Mouse (Mus musculus): ENCODE results near the gene Gprin2. TPM values are rescaled to one million over a fixed set of nuclear protein-coding genes. Genes with fewer than 3 reads are reported as not detected.

Gprin2 gene
- polyA plus RNA-seq, 2 experiments = 0.04 to 0.09 TPM

DNA sequence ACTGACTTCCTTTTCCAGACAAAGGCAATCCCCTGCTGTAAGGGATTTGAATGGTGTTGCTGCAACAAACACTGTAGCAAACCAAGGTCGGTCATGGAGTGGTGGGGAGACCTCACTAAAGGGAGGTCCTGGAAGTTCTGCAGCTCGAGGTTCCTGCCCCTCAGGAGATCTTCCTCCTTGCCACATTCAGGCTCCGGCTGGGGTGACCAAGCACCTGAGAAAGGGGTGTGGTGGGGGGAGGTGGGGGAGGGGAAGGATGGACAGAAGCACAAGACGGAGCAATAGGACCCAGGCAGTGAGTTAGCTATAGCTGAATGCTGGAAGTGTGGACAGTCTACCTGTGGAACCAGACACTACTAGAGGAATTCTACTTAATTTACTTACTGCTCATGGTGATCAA lies 32.4 kb upstream of the Gprin2 start:
- DNase-seq (ENCODE audit: low read depth in 3 of 3, low spot score in 3 of 3) (no peak), ATAC-seq (ENCODE audit: insufficient read depth) (no peak)
- no peak overlapping the region for H3K4me3 ChIP-seq (ENCODE audit: insufficient read depth in 1 of 2, low read depth in 2 of 2, low read length in 2 of 2)
- H3K27ac ChIP-seq = no peak overlapping the region
- H3K9me3 ChIP-seq (ENCODE audit: control insufficient read depth, low read length) = no peaks in the 10 kb centered on the region
- TF ChIP-seq EP300 (IDR thresholded peaks at IDR 0.05; ENCODE audit: low read depth) (no peak), CTCF (IDR thresholded peaks at IDR 0.05; ENCODE audit: low read depth) (no peak)
- no peaks in the 10 kb centered on the region for H3K36me3 ChIP-seq (replicated peaks; ENCODE audit: control insufficient read depth, insufficient read depth, low read depth)
- H3K4me1 ChIP-seq (replicated peaks; ENCODE audit: control insufficient read depth in 2 of 2, insufficient read depth in 2 of 2, low read length in 1 of 2) = peaks cover 0 to 3% of the 10 kb centered on the region in 2 experiments; a peak in 1 of 4 replicates
- 47% methylated on average over 4 of the region's 4 CpGs for WGBS (ENCODE audit: insufficient replicate concordance)
- H3K9ac ChIP-seq (replicated peaks) = no peak overlapping the region
- H3K4me2 ChIP-seq (ENCODE audit: low read depth) = no peak overlapping the region
- H3K27me3 ChIP-seq (ENCODE audit: control insufficient read depth, insufficient read depth, low read length) = no peaks in the 10 kb centered on the region

DNA sequence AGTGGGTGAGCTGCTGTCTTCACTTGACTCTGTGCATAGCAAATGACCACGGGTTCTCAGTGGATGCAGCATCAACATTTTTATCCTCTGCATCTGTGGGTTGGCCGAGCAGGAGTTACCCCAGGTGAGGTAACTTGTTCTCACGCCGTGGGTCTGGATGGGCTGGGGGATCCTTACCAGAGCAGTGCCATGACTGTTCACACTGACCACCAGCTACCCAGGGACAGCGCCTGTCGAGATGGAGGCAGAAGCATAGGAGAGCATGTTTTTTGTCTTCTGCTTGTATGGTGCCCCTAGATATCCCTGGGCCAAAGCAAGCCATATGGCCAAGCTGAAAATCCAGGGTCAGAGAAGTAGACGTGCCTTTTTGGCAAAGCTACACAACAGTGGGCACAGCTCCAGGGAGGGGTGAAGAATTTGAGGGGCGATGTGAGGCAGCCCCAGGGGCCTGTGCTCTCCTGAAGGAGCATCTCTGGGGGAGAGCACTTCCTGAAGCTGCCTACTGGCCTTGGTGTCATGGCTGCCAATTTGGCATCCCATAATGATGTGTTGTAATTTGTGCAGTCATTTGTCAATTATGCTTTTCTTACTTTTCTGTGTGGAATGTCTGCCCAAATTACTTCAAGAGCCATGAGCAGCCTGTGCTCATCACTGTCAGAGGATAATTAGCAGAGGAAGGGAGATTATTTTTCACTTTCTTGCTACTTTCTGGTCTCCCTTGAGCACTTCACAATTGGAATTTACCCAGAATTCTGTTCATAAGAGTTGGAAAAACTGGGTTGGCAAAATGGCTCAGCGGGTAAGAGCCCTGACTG lies 31.6 kb upstream of the Gprin2 start:
- Histone ChIP-seq H3K27ac (no peak overlapping the region), H3K4me1 (replicated peaks; ENCODE audit: control insufficient read depth in 2 of 2, insufficient read depth in 2 of 2, low read length in 1 of 2) (peaks cover 0 to 3% of the 10 kb centered on the region in 2 experiments; a peak in 1 of 4 replicates), H3K27me3 (ENCODE audit: control insufficient read depth, insufficient read depth, low read length) (no peaks in the 10 kb centered on the region), H3K9me3 (ENCODE audit: control insufficient read depth, low read length) (no peaks in the 10 kb centered on the region), H3K9ac (replicated peaks) (no peak overlapping the region), H3K36me3 (replicated peaks; ENCODE audit: control insufficient read depth, insufficient read depth, low read depth) (no peaks in the 10 kb centered on the region), H3K4me2 (ENCODE audit: low read depth) (no peak overlapping the region), H3K4me3 (ENCODE audit: insufficient read depth in 1 of 2, low read depth in 2 of 2, low read length in 2 of 2) (no peak overlapping the region)
- DNase-seq (ENCODE audit: low read depth in 3 of 3, low spot score in 3 of 3) = no peak
- TF ChIP-seq CTCF (IDR thresholded peaks at IDR 0.05; ENCODE audit: low read depth) (no peak), EP300 (IDR thresholded peaks at IDR 0.05; ENCODE audit: low read depth) (no peak)
- WGBS (ENCODE audit: insufficient replicate concordance) = 70% methylated on average over 9 of the region's 9 CpGs
- no peak for ATAC-seq (ENCODE audit: insufficient read depth)

DNA sequence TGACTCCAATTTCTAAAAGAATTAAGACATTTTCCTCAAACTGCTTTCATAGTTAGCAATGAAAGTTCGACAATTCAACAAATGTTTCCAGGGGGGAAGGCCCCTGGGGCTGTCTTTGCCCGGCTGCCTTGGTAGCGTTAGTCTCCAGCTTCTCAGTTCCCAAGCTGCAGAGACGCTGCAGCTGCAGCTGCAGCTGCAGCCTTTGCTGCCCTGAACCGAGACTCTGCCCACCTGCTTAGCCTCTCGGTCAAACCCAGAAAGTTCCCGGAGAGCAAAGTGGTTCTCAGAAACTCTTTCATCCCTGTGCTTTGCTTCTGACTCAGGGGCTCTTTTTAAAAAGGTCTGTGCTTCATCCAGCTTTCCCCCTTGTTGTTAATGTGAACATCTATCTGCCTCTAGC lies 30.9 kb upstream of the Gprin2 start:
- WGBS (ENCODE audit: insufficient replicate concordance) = 76% methylated on average over 7 of the region's 7 CpGs
- H3K4me3 ChIP-seq (ENCODE audit: insufficient read depth in 1 of 2, low read depth in 2 of 2, low read length in 2 of 2) = no peak overlapping the region
- no peak for TF ChIP-seq CTCF (IDR thresholded peaks at IDR 0.05; ENCODE audit: low read depth)
- no peak for TF ChIP-seq EP300 (IDR thresholded peaks at IDR 0.05; ENCODE audit: low read depth)
- H3K9me3 ChIP-seq (ENCODE audit: control insufficient read depth, low read length) = no peaks in the 10 kb centered on the region
- ATAC-seq (ENCODE audit: insufficient read depth) (no peak), DNase-seq (ENCODE audit: low read depth in 3 of 3, low spot score in 3 of 3) (no peak)
- H3K9ac ChIP-seq (replicated peaks) = no peak overlapping the region
- no peaks in the 10 kb centered on the region for H3K36me3 ChIP-seq (replicated peaks; ENCODE audit: control insufficient read depth, insufficient read depth, low read depth)
- H3K27me3 ChIP-seq (ENCODE audit: control insufficient read depth, insufficient read depth, low read length) = no peaks in the 10 kb centered on the region
- H3K4me2 ChIP-seq (ENCODE audit: low read depth) = no peak overlapping the region
- H3K27ac ChIP-seq = no peak overlapping the region
- H3K4me1 ChIP-seq (replicated peaks; ENCODE audit: control insufficient read depth in 2 of 2, insufficient read depth in 2 of 2, low read length in 1 of 2) = peaks cover 0 to 3% of the 10 kb centered on the region in 2 experiments; a peak in 1 of 4 replicates

DNA sequence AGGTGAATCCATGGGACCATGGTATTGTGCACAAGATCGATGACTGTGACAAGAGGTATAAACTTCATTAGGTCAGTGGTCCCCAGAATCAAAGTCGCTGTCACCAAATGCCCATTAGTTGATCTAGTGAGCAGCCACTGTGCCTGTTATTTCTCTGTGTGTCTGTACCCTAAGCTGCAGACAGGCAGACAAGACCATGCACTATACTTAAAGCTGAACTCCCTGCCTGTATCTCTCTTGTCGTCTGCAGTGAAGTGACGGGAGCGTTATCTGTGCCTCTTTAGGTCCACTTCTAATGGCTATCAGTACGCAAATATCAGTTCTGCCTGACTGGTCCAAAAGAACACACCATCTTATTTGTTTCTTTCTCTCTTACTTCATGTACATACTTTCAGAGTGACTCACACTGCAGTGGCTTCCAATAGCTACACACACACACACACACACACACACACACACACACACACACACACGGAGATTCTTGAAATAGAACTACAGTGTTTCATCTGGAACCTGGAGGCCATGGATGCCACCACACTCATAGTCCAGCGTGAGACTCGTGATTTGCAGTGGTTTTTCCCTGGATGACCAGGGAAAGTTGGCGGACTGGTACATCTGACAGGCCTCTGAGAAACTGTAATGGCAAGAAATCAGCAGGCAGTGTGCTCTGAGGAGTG lies 27.5 kb upstream of the Gprin2 start:
- H3K9me3 ChIP-seq (ENCODE audit: control insufficient read depth, low read length) = no peaks in the 10 kb centered on the region
- no peaks in the 10 kb centered on the region for H3K4me1 ChIP-seq (replicated peaks; ENCODE audit: control insufficient read depth in 2 of 2, insufficient read depth in 2 of 2, low read length in 1 of 2)
- H3K4me3 ChIP-seq (ENCODE audit: insufficient read depth in 1 of 2, low read depth in 2 of 2, low read length in 2 of 2) = no peak overlapping the region
- no peak for DNase-seq (ENCODE audit: low read depth in 3 of 3, low spot score in 3 of 3)
- TF ChIP-seq EP300 (IDR thresholded peaks at IDR 0.05; ENCODE audit: low read depth) (no peak), CTCF (IDR thresholded peaks at IDR 0.05; ENCODE audit: low read depth) (no peak)
- no peak overlapping the region for H3K27ac ChIP-seq
- H3K27me3 ChIP-seq (ENCODE audit: control insufficient read depth, insufficient read depth, low read length) = no peaks in the 10 kb centered on the region
- H3K9ac ChIP-seq (replicated peaks) = no peak overlapping the region
- WGBS (ENCODE audit: insufficient replicate concordance) = 71% methylated on average over 10 of the region's 10 CpGs
- no peak overlapping the region for H3K4me2 ChIP-seq (ENCODE audit: low read depth)
- no peaks in the 10 kb centered on the region for H3K36me3 ChIP-seq (replicated peaks; ENCODE audit: control insufficient read depth, insufficient read depth, low read depth)
- no peak for ATAC-seq (ENCODE audit: insufficient read depth)

DNA sequence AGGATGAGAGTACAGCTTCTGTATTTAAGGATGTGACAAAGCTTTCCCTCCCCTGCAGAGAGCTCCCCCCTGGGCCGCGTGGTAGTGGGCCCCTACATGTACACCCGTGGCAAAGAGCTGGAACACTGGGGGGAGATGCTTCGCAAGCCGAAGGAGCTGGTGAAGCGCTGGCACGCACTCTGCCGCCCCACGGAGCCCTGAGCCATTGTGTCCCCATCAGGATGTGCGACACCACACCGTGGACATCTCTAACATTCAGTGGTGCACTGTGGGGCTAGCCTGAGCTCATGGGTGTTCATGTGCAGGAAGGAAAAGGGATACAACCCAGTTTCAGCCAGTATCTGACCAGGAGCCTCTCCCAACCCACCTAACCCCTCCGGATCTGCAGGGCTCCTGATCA lies 26.5 kb upstream of the Gprin2 start:
- H3K9me3 ChIP-seq (ENCODE audit: control insufficient read depth, low read length) = no peaks in the 10 kb centered on the region
- no peaks in the 10 kb centered on the region for H3K36me3 ChIP-seq (replicated peaks; ENCODE audit: control insufficient read depth, insufficient read depth, low read depth)
- no peaks in the 10 kb centered on the region for H3K4me1 ChIP-seq (replicated peaks; ENCODE audit: control insufficient read depth in 2 of 2, insufficient read depth in 2 of 2, low read length in 1 of 2)
- TF ChIP-seq EP300 (IDR thresholded peaks at IDR 0.05; ENCODE audit: low read depth) (no peak), CTCF (IDR thresholded peaks at IDR 0.05; ENCODE audit: low read depth) (no peak)
- ATAC-seq (ENCODE audit: insufficient read depth) = no peak
- no peak overlapping the region for H3K4me3 ChIP-seq (ENCODE audit: insufficient read depth in 1 of 2, low read depth in 2 of 2, low read length in 2 of 2)
- 61% methylated on average over 12 of the region's 12 CpGs for WGBS (ENCODE audit: insufficient replicate concordance)
- DNase-seq (ENCODE audit: low read depth in 3 of 3, low spot score in 3 of 3) = no peak
- no peak overlapping the region for H3K9ac ChIP-seq (replicated peaks)
- no peaks in the 10 kb centered on the region for H3K27me3 ChIP-seq (ENCODE audit: control insufficient read depth, insufficient read depth, low read length)
- H3K27ac ChIP-seq = no peak overlapping the region
- H3K4me2 ChIP-seq (ENCODE audit: low read depth) = no peak overlapping the region

All from liver, embryonic 14.5 days (tissue).